Mouse (Mus musculus): ENCODE data around the gene Fer1l5. TPM values are rescaled to one million over a fixed set of nuclear protein-coding genes. Genes with fewer than 3 reads are reported as not detected.
A peak's percentile ranks its signal among the peaks of the same experiment; 100 is the strongest.

Fer1l5 gene
- polyA plus RNA-seq, 1 experiment from 2014 or later, result 0.66 TPM

DNA sequence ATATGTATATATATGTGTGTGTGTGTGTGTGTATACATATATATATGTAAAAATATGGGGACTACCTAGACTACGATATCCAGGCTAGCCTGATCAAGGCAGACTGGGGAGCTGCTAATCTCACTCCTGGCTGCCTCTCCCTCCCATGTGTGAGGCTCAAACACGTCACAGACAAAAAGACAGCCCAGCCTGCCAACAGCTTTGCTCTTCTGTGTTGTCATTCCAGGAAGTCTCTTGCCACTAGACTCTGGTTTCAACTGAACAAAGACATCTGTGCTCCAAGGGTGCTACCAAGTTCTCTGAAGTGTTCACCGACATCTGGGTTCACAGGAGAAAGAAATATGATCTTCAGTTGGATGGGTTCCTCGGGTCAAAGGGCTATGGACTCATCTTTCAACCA lies 63.0 kb downstream of the Fer1l5 start:
- Histone ChIP-seq H3K27me3 (no peaks in the 10 kb centered on the region), H3K9me3 (no peaks in the 10 kb centered on the region), H3K4me1 (no peaks in the 10 kb centered on the region), H3K9ac (no peak overlapping the region), H3K36me3 (peaks cover 69% of the 10 kb centered on the region), H3K4me2 (no peak overlapping the region), H3K4me3 (no peak overlapping the region), H3K27ac (no peak overlapping the region)
- WGBS, result 58% methylated on average over 4 of the region's 4 CpGs
- ATAC-seq (ENCODE audit: borderline replicate concordance, extremely low read depth, low FRiP score, low TSS enrichment), result no peak

DNA sequence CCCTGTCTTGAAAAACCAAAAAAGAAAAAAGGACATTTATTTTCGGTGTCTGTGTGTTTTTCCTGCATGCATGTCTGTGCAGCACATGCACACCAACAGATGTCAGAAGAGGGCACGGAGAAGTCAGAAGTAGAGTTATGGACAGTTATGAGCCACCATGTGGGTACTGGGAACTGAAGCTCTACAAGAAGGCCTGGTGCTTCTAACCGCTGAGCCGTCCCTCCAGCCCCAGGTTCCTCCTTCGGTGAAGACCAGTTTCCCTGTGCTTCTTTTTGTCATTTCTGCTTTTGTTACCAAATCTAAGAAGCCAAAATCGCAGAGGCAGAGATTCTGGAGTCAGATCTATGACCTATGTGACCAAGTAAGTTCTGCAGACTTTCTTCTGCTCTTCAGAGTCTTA lies 64.4 kb downstream of the Fer1l5 start:
- H3K27ac ChIP-seq, result no peak overlapping the region
- no peaks in the 10 kb centered on the region for H3K27me3 ChIP-seq
- no peak overlapping the region for H3K4me3 ChIP-seq
- H3K9me3 ChIP-seq, result no peaks in the 10 kb centered on the region
- ATAC-seq (ENCODE audit: borderline replicate concordance, extremely low read depth, low FRiP score, low TSS enrichment), result no peak
- no peak overlapping the region for H3K4me2 ChIP-seq
- 94% methylated on average over 6 of the region's 6 CpGs for WGBS
- peaks cover 61% of the 10 kb centered on the region for H3K36me3 ChIP-seq
- H3K9ac ChIP-seq, result no peak overlapping the region
- no peaks in the 10 kb centered on the region for H3K4me1 ChIP-seq

DNA sequence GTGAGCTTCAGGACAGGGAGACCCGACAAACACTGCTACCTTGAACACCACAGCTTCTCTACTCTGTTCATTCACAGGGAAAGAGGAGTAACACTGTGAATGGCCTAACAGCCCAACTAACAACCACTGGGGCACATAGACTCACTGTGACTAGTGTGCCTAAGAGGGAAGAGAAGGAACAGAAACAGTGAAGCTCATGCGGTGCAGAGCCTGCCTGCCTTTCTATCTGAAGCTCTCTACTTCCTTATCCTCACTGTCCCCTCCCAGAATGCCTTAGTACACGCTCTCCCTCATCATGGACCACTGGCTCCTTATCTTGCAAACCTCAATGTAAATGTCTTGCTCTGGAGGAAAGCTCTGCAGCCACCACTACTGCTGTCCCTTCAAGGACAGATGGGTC lies 65.1 kb downstream of the Fer1l5 start:
- H3K4me2 ChIP-seq, result no peak overlapping the region
- no peak for ATAC-seq (ENCODE audit: borderline replicate concordance, extremely low read depth, low FRiP score, low TSS enrichment)
- WGBS, result 92% methylated on average over 3 of the region's 3 CpGs

GRCm38 (mm10) chr1:36441101-36441500 lies 69.0 kb downstream of the Fer1l5 start:
- no peak overlapping the region for H3K9ac ChIP-seq
- H3K9me3 ChIP-seq, result no peaks in the 10 kb centered on the region
- H3K36me3 ChIP-seq, result peaks cover 35% of the 10 kb centered on the region
- WGBS, result 65% methylated on average over 4 of the region's 4 CpGs
- H3K4me1 ChIP-seq, result peaks cover 8% of the 10 kb centered on the region
- no peaks in the 10 kb centered on the region for H3K27me3 ChIP-seq
- H3K27ac ChIP-seq, result no peak overlapping the region
- ATAC-seq (ENCODE audit: borderline replicate concordance, extremely low read depth, low FRiP score, low TSS enrichment), result no peak
- no peak overlapping the region for H3K4me2 ChIP-seq
- no peak overlapping the region for H3K4me3 ChIP-seq

More for the DNA sequence above, 65.1 kb downstream of the Fer1l5 start:
- Histone ChIP-seq H3K36me3 (peaks cover 54% of the 10 kb centered on the region), H3K4me3 (no peak overlapping the region), H3K9me3 (no peaks in the 10 kb centered on the region), H3K4me1 (no peaks in the 10 kb centered on the region), H3K27ac (no peak overlapping the region), H3K9ac (no peak overlapping the region), H3K27me3 (no peaks in the 10 kb centered on the region)

GRCm38 (mm10) chr1:36444471-36445464 lies 72.7 kb downstream of the Fer1l5 start, which contains the start of gene Lman2l:
Gene Lman2l (minus strand): TSS chr1:36445271.
- Histone ChIP-seq H3K4me1 (peaks cover 8% of the 10 kb centered on the region), H3K4me2 (peak within 1 kb of the TSS; percentile 82), H3K9me3 (no peaks in the 10 kb centered on the region), H3K27me3 (no peaks in the 10 kb centered on the region), H3K36me3 (peaks cover 3% of the 10 kb centered on the region; the same call in 1 of the 2 replicates), H3K4me3 (peak within 1 kb of the TSS; percentile 82), H3K9ac (peak within 1 kb of the TSS; percentile 73), H3K27ac (peak within 1 kb of the TSS; percentile 72)
- under 1% methylated on average over 57 of the region's 57 CpGs for WGBS
- ATAC-seq (ENCODE audit: borderline replicate concordance, extremely low read depth, low FRiP score, low TSS enrichment), result peak; percentile 99

DNA sequence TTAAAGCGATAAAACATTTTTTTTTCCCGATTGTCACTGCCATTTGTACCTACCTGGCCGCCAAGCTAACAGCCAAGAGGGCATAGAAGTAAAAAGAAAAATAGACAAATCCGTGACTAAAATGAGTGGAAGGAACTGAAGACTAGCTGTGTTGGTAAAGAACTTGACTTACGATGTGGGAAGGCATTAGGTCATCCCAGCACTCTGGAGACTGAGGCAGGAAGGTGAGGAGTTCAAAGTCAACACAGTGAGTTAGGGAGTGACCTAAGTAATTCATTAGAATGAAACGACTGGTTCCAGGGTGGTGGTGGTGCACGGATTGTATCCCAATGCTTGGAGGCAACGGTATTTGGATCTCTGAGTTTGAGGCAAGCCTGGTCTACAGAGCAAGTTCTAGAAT lies 73.4 kb downstream of the Fer1l5 start:
- WGBS, result 37% methylated on average over 8 of the region's 8 CpGs
- no peak overlapping the region for H3K9ac ChIP-seq
- ATAC-seq (ENCODE audit: borderline replicate concordance, extremely low read depth, low FRiP score, low TSS enrichment), result no peak

GRCm38 (mm10) chr1:36446106-36446824 lies 74.2 kb downstream of the Fer1l5 start:
- Histone ChIP-seq H3K36me3 (peaks cover 3% of the 10 kb centered on the region; the same call in 1 of the 2 replicates), H3K9me3 (no peaks in the 10 kb centered on the region), H3K4me3 (no peak overlapping the region), H3K27ac (no peak overlapping the region), H3K4me1 (peaks cover 8% of the 10 kb centered on the region), H3K4me2 (no peak overlapping the region), H3K27me3 (no peaks in the 10 kb centered on the region), H3K9ac (no peak overlapping the region)
- no peak for ATAC-seq (ENCODE audit: borderline replicate concordance, extremely low read depth, low FRiP score, low TSS enrichment)
- WGBS, result 80% methylated on average over 5 of the region's 5 CpGs

More for the DNA sequence above, 73.4 kb downstream of the Fer1l5 start:
- H3K4me3 ChIP-seq, result peak overlapping the region; percentile 82
- H3K27ac ChIP-seq, result no peak overlapping the region
- peak overlapping the region; percentile 23 for H3K4me2 ChIP-seq
- peaks cover 3% of the 10 kb centered on the region; the same call in 1 of the 2 replicates for H3K36me3 ChIP-seq
- H3K4me1 ChIP-seq, result peaks cover 8% of the 10 kb centered on the region
- H3K27me3 ChIP-seq, result no peaks in the 10 kb centered on the region
- no peaks in the 10 kb centered on the region for H3K9me3 ChIP-seq

GRCm38 (mm10) chr1:36446841-36447240 lies 74.8 kb downstream of the Fer1l5 start:
- H3K4me1 ChIP-seq, result peaks cover 8% of the 10 kb centered on the region
- no peak overlapping the region for H3K9ac ChIP-seq
- H3K27ac ChIP-seq, result no peak overlapping the region
- no peaks in the 10 kb centered on the region for H3K9me3 ChIP-seq
- peaks cover 3% of the 10 kb centered on the region; the same call in 1 of the 2 replicates for H3K36me3 ChIP-seq
- no peaks in the 10 kb centered on the region for H3K27me3 ChIP-seq
- no peak overlapping the region for H3K4me2 ChIP-seq
- ATAC-seq (ENCODE audit: borderline replicate concordance, extremely low read depth, low FRiP score, low TSS enrichment), result no peak
- H3K4me3 ChIP-seq, result no peak overlapping the region
- WGBS, result 86% methylated on average over 5 of the region's 5 CpGs

DNA sequence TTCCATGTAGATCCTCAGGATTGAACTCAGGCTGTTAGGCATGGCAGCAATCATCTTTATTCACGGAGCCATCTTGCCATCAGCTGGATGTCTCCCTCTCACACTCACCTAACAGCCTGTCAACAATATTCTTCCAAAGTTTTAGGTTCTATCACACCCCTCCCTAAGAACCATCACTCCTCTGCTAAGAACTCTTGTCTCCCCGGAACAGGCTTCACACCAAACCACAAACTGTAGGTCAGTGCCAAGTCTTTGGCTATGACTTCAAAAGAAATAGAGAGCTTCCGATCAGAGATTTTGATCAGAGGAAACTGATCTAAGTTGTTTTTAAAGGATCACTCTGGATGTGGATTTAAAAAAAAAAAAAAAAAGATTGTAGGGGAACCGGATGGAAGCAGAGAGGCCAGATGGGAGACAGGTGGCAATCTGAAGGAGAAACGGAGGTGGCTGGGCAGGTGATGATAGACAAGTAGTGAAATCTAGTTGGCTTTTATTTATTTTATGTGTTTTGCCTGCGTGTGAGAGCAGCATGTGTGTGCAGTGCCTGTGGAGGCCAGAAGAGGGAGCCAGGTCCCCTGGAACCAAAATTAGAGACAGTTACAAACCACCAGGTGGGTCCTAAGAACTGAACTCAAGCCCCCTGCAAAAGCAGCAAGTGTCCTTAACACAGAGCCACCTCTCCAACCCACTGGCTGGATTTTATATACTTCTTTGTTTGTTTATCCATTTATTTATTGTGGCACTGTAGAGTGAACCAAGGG lies 82.1 kb downstream of the Fer1l5 start:
- no peak for ATAC-seq (ENCODE audit: borderline replicate concordance, extremely low read depth, low FRiP score, low TSS enrichment)
- Histone ChIP-seq H3K36me3 (no peaks in the 10 kb centered on the region), H3K4me1 (peaks cover 6% of the 10 kb centered on the region; the same call in 1 of the 2 replicates), H3K27ac (no peak overlapping the region), H3K4me3 (no peak overlapping the region), H3K9ac (no peak overlapping the region), H3K27me3 (no peaks in the 10 kb centered on the region), H3K9me3 (no peaks in the 10 kb centered on the region), H3K4me2 (no peak overlapping the region)
- 74% methylated on average over 6 of the region's 6 CpGs for WGBS

- ATAC-seq (ENCODE audit: borderline replicate concordance, extremely low read depth, low FRiP score, low TSS enrichment), result no peak; the same call in 1 of the 2 replicates
- Histone ChIP-seq H3K27me3 (no peaks in the 10 kb centered on the region), H3K9me3 (no peaks in the 10 kb centered on the region), H3K4me1 (peaks cover 6% of the 10 kb centered on the region; the same call in 1 of the 2 replicates), H3K4me3 (no peak overlapping the region), H3K4me2 (no peak overlapping the region), H3K9ac (no peak overlapping the region), H3K36me3 (no peaks in the 10 kb centered on the region), H3K27ac (0 out of 2 replicates have a peak overlapping the region, but pooled peaks have one; percentile 18)
- 13% methylated on average over 7 of the region's 7 CpGs for WGBS
These were observed 85.4 kb downstream of the Fer1l5 start for GRCm38 (mm10) chr1:36457388-36458014.

DNA sequence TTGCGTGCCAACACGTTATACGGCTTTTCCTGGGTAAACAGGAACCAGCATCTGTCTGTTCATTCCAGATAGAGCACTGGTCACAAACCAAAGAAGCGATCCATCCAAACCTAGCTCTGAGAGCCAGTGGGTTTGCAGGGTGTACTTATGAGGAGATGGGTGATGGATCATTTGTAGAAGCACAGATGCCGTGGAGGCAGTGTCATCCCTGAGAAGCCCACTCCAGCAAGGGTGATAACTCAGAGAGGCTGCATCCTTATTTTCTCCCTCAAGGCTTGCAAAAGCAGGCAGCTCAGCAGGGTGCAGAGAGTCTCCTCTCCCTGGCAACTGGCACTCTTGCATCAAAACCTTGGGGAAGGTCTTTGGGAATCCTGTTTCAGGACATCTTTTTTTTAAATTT lies 86.1 kb downstream of the Fer1l5 start:
- H3K4me3 ChIP-seq, result no peak overlapping the region
- no peak overlapping the region for H3K4me2 ChIP-seq
- H3K4me1 ChIP-seq, result peaks cover 6% of the 10 kb centered on the region; the same call in 1 of the 2 replicates
- 60% methylated on average over 5 of the region's 5 CpGs for WGBS
- no peak for ATAC-seq (ENCODE audit: borderline replicate concordance, extremely low read depth, low FRiP score, low TSS enrichment)
- no peaks in the 10 kb centered on the region for H3K36me3 ChIP-seq
- H3K9me3 ChIP-seq, result no peaks in the 10 kb centered on the region
- H3K27me3 ChIP-seq, result no peaks in the 10 kb centered on the region
- H3K9ac ChIP-seq, result no peak overlapping the region
- no peak overlapping the region for H3K27ac ChIP-seq
